Mouse (Mus musculus) heart, postnatal 0 days (tissue): ENCODE measurements at regions not wholly inside any gene's neighbourhood (a gene's known extent, or its start where the extent isn't known, plus 50 kb on each side); places are given as distances from the start of the nearest gene placed in this dataset.

Experiments used
- CTCF ChIP-seq: IDR thresholded peaks from 2 replicates; pipeline ENCODE4 v1.5.1; 2016; ENCODE audit warnings: antibody characterized with exemption, control low read depth, low read depth
- EP300 ChIP-seq: IDR thresholded peaks from 2 replicates; pipeline ENCODE4 v1.6.1; 2016; ENCODE audit warnings: antibody characterized with exemption, low read depth

GRCm38 (mm10) chr4:68114502-68114901 lies 839.7 kb downstream of the Brinp1 start:
- no peak for TF ChIP-seq CTCF
- TF ChIP-seq EP300: no peak
